Mouse (Mus musculus) bone marrow macrophage, adult 2 months (primary cell): Measurements from ENCODE around the gene Fam187a. TPM values are rescaled to one million over a fixed set of nuclear protein-coding genes. Genes with fewer than 3 reads are reported as not detected.

ENCODE experiments used
- H3K27ac ChIP-seq: 2 replicates; pipeline ENCODE4 v1.5.1; 2012; ENCODE audit warnings: low read depth, low read length; ENCODE audit not compliant: insufficient read depth
- H3K4me1 ChIP-seq: 2 replicates; pipeline ENCODE4 v1.6.1; 2012; ENCODE audit warnings: low read length; ENCODE audit not compliant: control insufficient read depth, insufficient read depth
- H3K4me3 ChIP-seq: 2 replicates; pipeline ENCODE4 v1.5.1; 2012; ENCODE audit warnings: mild to moderate bottlenecking, low read length, moderate library complexity; ENCODE audit not compliant: insufficient read depth
- CTCF ChIP-seq: IDR thresholded peaks from 2 replicates; pipeline ENCODE4 v1.5.1; 2012; ENCODE audit warnings: low read depth, mild to moderate bottlenecking, low read length, moderate library complexity
- POLR2A ChIP-seq: IDR thresholded peaks from 2 replicates; pipeline ENCODE4 v1.6.1; 2012; ENCODE audit warnings: mild to moderate bottlenecking, low read depth, low read length, borderline replicate concordance
- polyA plus RNA-seq: library from polyadenylated mRNA; stranded (reverse); fragments of >200 nt; gene quantifications from 2 replicates; pipeline ENCODE4 v1.2.4, GENCODE M21; 2012; ENCODE audit not compliant: missing spikeins, insufficient read depth, insufficient read length

Gene Fam187a
- polyA plus RNA-seq, 1 experiment = not detected

- Histone ChIP-seq H3K4me1 (peaks cover 15% of the 10 kb centered on the region), H3K27ac (no peak overlapping the region), H3K4me3 (peak overlapping the region; percentile 21)
- TF ChIP-seq POLR2A (no peak), CTCF (no peak; the same call in 1 of the 2 replicates)
These were observed 8.2 kb downstream of the Fam187a start for GRCm38 (mm10) chr11:102893015-102893651.

GRCm38 (mm10) chr11:102894716-102895115 is 9.7 kb downstream of the Fam187a start:
- TF ChIP-seq CTCF (no peak), POLR2A (no peak)
- H3K27ac ChIP-seq = no peak overlapping the region
- H3K4me1 ChIP-seq = peaks cover 15% of the 10 kb centered on the region
- H3K4me3 ChIP-seq = no peak overlapping the region

GRCm38 (mm10) chr11:102895779-102896178 is 10.8 kb downstream of the Fam187a start:
- Histone ChIP-seq H3K27ac (no peak overlapping the region), H3K4me3 (no peak overlapping the region), H3K4me1 (peaks cover 15% of the 10 kb centered on the region)
- no peak for TF ChIP-seq POLR2A
- no peak for TF ChIP-seq CTCF

- no peak overlapping the region for H3K27ac ChIP-seq
- TF ChIP-seq CTCF = no peak
- TF ChIP-seq POLR2A = no peak
- peaks cover 15% of the 10 kb centered on the region for H3K4me1 ChIP-seq
These were observed 11.7 kb downstream of the Fam187a start for GRCm38 (mm10) chr11:102896641-102897040.

GRCm38 (mm10) chr11:102898408-102898807 is 13.4 kb downstream of the Fam187a start:
- no peak overlapping the region for H3K4me3 ChIP-seq
- no peak for TF ChIP-seq CTCF
- TF ChIP-seq POLR2A = no peak
- peaks cover 12% of the 10 kb centered on the region for H3K4me1 ChIP-seq
- H3K27ac ChIP-seq = no peak overlapping the region

More at GRCm38 (mm10) chr11:102896641-102897040, 11.7 kb downstream of the Fam187a start:
- no peak overlapping the region for H3K4me3 ChIP-seq

GRCm38 (mm10) chr11:102900763-102901162 is 15.8 kb downstream of the Fam187a start, which contains the start of gene Gfap:
TSS of gene Gfap (minus strand) at chr11:102900912.
- no peaks in the 10 kb centered on the region for H3K4me1 ChIP-seq
- peak; percentile 88 for TF ChIP-seq CTCF
- no peak for TF ChIP-seq POLR2A
- H3K27ac ChIP-seq = no peak within 1 kb of the TSS
- no peak within 1 kb of the TSS for H3K4me3 ChIP-seq

- Histone ChIP-seq H3K27ac (no peak overlapping the region), H3K4me1 (no peaks in the 10 kb centered on the region), H3K4me3 (no peak overlapping the region)
- TF ChIP-seq POLR2A (no peak), CTCF (no peak)
These were observed 16.2 kb downstream of the Fam187a start for GRCm38 (mm10) chr11:102901199-102901598.

GRCm38 (mm10) chr11:102902107-102902506 is 17.1 kb downstream of the Fam187a start:
- TF ChIP-seq POLR2A (no peak), CTCF (no peak)
- Histone ChIP-seq H3K4me3 (no peak overlapping the region), H3K27ac (no peak overlapping the region), H3K4me1 (no peaks in the 10 kb centered on the region)

- TF ChIP-seq CTCF = no peak
- TF ChIP-seq POLR2A = no peak
- Histone ChIP-seq H3K4me3 (no peak overlapping the region), H3K27ac (no peak overlapping the region), H3K4me1 (no peaks in the 10 kb centered on the region)
These were observed 18.7 kb downstream of the Fam187a start for GRCm38 (mm10) chr11:102903654-102904053.

GRCm38 (mm10) chr11:102911376-102911775 is 26.4 kb downstream of the Fam187a start:
- Histone ChIP-seq H3K4me1 (no peaks in the 10 kb centered on the region), H3K27ac (no peak overlapping the region), H3K4me3 (no peak overlapping the region)
- TF ChIP-seq POLR2A (no peak), CTCF (no peak)

GRCm38 (mm10) chr11:102915380-102915779 is 30.4 kb downstream of the Fam187a start:
- TF ChIP-seq POLR2A (no peak), CTCF (no peak)
- no peak overlapping the region for H3K4me3 ChIP-seq
- no peak overlapping the region for H3K27ac ChIP-seq
- H3K4me1 ChIP-seq = 0 out of 2 replicates have a peak, but pooled peaks cover 2% of the 10 kb centered on the region

GRCm38 (mm10) chr11:102918077-102918476 is 33.1 kb downstream of the Fam187a start:
- TF ChIP-seq POLR2A = no peak
- TF ChIP-seq CTCF = no peak
- peaks cover 21% of the 10 kb centered on the region for H3K4me1 ChIP-seq
- no peak overlapping the region for H3K27ac ChIP-seq
- no peak overlapping the region for H3K4me3 ChIP-seq
